20 mouse cellular contexts compared by ENCODE assay signal in the genomic region with DNA sequence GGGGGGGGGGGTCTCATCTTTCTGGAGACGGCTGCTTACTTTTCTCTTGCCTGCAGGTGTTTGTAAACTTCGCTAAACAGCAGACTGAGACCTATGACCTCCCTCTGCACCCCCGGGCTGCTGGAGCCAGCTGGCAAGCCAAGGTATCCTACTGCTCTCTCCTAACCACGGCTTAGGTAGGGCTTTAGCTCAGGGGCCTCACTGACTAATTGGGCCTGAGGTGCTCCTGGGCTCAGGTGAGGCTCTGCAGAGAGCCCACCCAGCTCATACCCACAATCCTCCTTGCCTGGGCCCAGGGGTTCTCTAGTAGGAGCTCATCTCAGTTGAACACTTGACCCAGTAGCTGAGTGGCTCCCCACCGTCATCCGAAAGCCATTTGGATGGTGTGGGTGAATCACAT.
A peak's percentile ranks its signal among the peaks of the same experiment; 100 is the strongest.
DNase-seq lines count a peak whose midpoint lies in the region; ATAC-seq lines count a peak whose summit lies in the region.
"Had no signal": no experiment of that assay in that cellular context is flagged by ENCODE, and none has a peak within 500 bp of the region (broad histone marks: within the 10 kb centered on the region; RNA-seq: fewer than 3 reads in every experiment).

No protein-coding gene starts in this region.

- H3K27me3 ChIP-seq in limb, embryonic 15.5 days, result no peaks in the 10 kb centered on the region
- H3K27me3 ChIP-seq in limb, embryonic 10.5 days (ENCODE audit: low read depth, poor library complexity, severe bottlenecking), result no peaks in the 10 kb centered on the region
- H3K27me3 ChIP-seq: CH12.LX; embryonic facial prominence, embryonic 12.5 days; forebrain, embryonic 13.5 days; forebrain, embryonic 15.5 days; Patski had no signal

- no peak overlapping the region for H3K9ac ChIP-seq in limb, embryonic 15.5 days
- H3K9ac ChIP-seq: embryonic facial prominence, embryonic 12.5 days; forebrain, embryonic 13.5 days; forebrain, embryonic 15.5 days; forebrain, postnatal 0 days had no signal

- no peaks in the 10 kb centered on the region for H3K36me3 ChIP-seq in limb, embryonic 15.5 days
- no peaks in the 10 kb centered on the region for H3K36me3 ChIP-seq in limb, embryonic 10.5 days
- H3K36me3 ChIP-seq: embryonic facial prominence, embryonic 10.5 days; embryonic facial prominence, embryonic 12.5 days; forebrain, embryonic 15.5 days; G1E had no signal

- 62% methylated on average over 6 of the region's 6 CpGs for WGBS in limb, embryonic 15.5 days
- WGBS in limb, embryonic 10.5 days, result 74% methylated on average over 6 of the region's 6 CpGs

- H3K4me2 ChIP-seq in limb, embryonic 15.5 days, result no peak overlapping the region
- H3K4me2 ChIP-seq: embryonic facial prominence, embryonic 12.5 days; forebrain, embryonic 13.5 days; forebrain, embryonic 15.5 days had no signal

- no peaks in the 10 kb centered on the region for H3K4me1 ChIP-seq in limb, embryonic 15.5 days
- H3K4me1 ChIP-seq in limb, embryonic 10.5 days, result peaks cover 3% of the 10 kb centered on the region; the same call in 1 of the 2 replicates
- H3K4me1 ChIP-seq: embryonic facial prominence, embryonic 10.5 days; embryonic facial prominence, embryonic 12.5 days; forebrain, embryonic 15.5 days had no signal

- no peaks in the 10 kb centered on the region for H3K9me3 ChIP-seq in limb, embryonic 15.5 days
- no peaks in the 10 kb centered on the region for H3K9me3 ChIP-seq in limb, embryonic 10.5 days (replicated peaks)
- H3K9me3 ChIP-seq: embryonic facial prominence, embryonic 10.5 days; embryonic facial prominence, embryonic 12.5 days; forebrain, embryonic 13.5 days; forebrain, embryonic 15.5 days; G1E had no signal

- no peak overlapping the region for H3K4me3 ChIP-seq in limb, embryonic 15.5 days
- no peak overlapping the region for H3K4me3 ChIP-seq in limb, embryonic 10.5 days
- H3K4me3 ChIP-seq: embryonic facial prominence, embryonic 10.5 days; embryonic facial prominence, embryonic 12.5 days; forebrain, embryonic 13.5 days; forebrain, embryonic 15.5 days had no signal

- no peak for DNase-seq in cerebellum, adult 8-10 months
- DNase-seq in cerebellum, adult 9-10 months, result peak; percentile 54
- no peak for DNase-seq in cerebellum, adult 18-20 months
- DNase-seq in limb, embryonic 10.5 days (ENCODE audit: low spot score), result no peak
- DNase-seq in cerebellum, postnatal 10 days, result peak; percentile 23 to 32
- DNase-seq in spleen, postnatal 36 days (ENCODE audit: low spot score in 2 of 2), result no peak
- DNase-seq: adrenal gland, adult 8-10 months; B cell, adult 2 months; forebrain, postnatal 0 days had no signal

- H3K27ac ChIP-seq in limb, embryonic 15.5 days, result no peak overlapping the region
- H3K27ac ChIP-seq in limb, embryonic 10.5 days, result no peak overlapping the region
- H3K27ac ChIP-seq: embryonic facial prominence, embryonic 10.5 days; embryonic facial prominence, embryonic 12.5 days; forebrain, embryonic 13.5 days; forebrain, embryonic 15.5 days had no signal

- ATAC-seq in cerebellum, adult (ENCODE audit: insufficient number of reproducible peaks, low FRiP score, low TSS enrichment), result 0 out of 2 replicates have a peak, but pooled peaks have one; percentile 13
- 0 out of 2 replicates have a peak, but pooled peaks have one; percentile 52 for ATAC-seq in limb, embryonic 15.5 days (ENCODE audit: insufficient number of reproducible peaks, low FRiP score, low TSS enrichment, low read depth)
- ATAC-seq: activated CD4-positive, CD25-positive, alpha-beta regulatory T cell, adult 4 months; CD4-positive, CD25-positive, alpha-beta regulatory T cell, adult 4 months; forebrain, embryonic 13.5 days; forebrain, embryonic 15.5 days; forebrain, postnatal 0 days; Patski had no signal

Comparison
In these comparisons a context has a peak if more than half of its experiments do, and no peak if none do; other contexts are left out.
1. DNase-seq: peak in cerebellum, adult 9-10 months (single experiment) and cerebellum, postnatal 10 days (2 of 2); none in cerebellum, adult 8-10 months (single experiment), cerebellum, adult 18-20 months (0 of 2), limb, embryonic 10.5 days (single experiment) and spleen, postnatal 36 days (0 of 2).